Mouse (Mus musculus) megakaryocyte, adult 5-6 weeks (primary cell): ENCODE measurements around the gene Gdi1. TPM values are rescaled to one million over a fixed set of nuclear protein-coding genes. Genes with fewer than 3 reads are reported as not detected.
"Not testable (repeated sequence)": the region's sequence is repeated elsewhere in the genome, so short reads cannot be mapped to it uniquely, and the experiment has no call there.

ENCODE experiments used
- ATAC-seq: 2 replicates; pipeline ENCODE4 v1.8.0; 2016; ENCODE audit warnings: mild to moderate bottlenecking, inconsistent platforms; ENCODE audit not compliant: poor library complexity, severe bottlenecking
- total RNA-seq, 2 experiments: library from RNA; stranded (forward) in 1 of 2; stranded (reverse) in 1 of 2; fragments of 153-499, 151-499 nt in 1 of 2; fragments of 221-1000, 200-1000 nt in 1 of 2; gene quantifications; 2 replicates each; pipeline versions ENCODE4 v1.2.3 to v1.2.4; 2015 to 2017

The Gdi1 gene
- total RNA-seq, 2 experiments from 2014 or later: 44.6 to 133 TPM

DNA sequence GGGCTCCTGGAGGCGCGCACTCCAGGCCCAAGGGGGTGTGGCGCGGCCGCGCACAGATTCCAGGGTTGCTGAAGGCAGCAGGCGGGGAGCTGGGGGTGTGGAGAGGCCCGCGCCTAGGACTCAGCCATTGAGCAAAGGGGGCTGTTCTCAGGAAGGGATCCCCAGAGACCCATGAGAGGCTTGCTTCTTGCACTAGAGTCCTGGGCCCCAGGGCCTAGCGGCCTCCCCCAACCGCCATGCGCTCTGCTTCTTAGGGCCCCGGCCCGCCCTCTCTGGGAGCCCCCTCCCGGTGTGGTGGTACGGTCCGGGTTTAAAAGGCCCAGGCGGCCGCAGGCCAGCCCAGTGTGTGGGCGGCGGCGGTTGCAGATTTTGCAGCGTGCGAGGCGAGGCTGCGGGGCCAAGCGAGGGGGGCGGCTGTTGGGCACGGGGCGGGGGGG is 23.9 kb downstream of the Gdi1 start, which contains the start of gene Plxna3:
Gene Plxna3 (plus strand): TSS at position 342 of the 437 bp plus-strand sequence.
- peak; percentile 87 for ATAC-seq

DNA sequence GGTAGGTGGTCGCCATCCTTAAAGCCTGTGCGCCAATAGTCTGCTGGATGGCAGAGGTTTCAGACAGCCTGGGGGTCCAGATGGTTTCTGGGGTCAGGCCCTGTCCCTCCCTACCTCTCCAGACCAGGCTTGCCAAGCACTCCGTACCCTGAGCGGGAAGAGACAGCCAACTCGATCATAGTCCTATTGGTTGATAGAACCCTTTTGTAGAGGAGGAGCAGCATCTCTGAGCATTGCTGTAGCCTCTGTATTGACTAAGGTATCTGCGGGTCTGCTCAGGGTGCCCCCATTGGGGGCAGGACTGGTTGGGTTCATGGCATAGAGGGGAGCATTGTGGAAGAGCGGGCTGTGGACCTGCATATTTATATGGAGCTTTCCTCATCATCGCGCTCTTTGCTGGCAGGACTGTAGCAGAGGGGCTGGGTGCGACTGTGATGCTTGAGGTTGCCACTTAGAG is 24.4 kb downstream of the Gdi1 start:
- no peak for ATAC-seq

DNA sequence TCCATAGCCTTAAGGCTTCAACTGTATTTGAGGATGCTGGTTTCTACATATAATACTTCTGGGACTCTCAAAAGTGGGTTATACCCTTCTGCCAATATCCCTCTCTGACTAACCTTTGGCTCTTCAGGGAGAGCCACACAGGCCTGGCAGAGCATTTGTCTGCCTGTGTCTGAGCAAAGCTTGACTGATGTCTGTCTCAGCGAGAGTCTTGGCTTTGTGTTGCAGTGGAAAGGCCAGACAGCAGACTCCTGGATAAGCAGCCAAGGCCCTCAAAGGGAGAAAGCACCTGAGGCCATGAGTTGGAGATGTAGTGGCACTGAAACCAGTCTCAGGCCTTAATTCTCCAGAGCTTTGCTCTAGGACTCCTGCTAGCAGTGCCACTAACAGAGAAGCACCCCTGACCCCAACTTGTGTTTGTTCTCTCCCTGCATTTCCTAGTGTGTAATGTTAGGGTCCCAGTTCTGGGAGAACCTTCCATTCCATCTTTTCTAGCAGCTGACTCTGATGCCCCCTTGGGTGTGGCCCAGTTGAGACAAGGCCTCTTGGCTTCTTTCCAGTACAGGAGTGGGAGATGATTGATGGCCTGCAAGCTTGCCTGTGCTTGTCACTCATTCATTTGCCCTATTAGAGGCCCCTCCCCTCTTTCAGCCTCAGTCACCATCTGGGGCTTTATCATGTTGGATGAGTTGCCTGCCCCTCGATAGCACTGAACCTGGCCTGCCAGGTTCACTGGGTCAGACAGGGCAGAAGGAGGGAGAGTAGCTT is 25.6 kb downstream of the Gdi1 start:
- no peak for ATAC-seq

DNA sequence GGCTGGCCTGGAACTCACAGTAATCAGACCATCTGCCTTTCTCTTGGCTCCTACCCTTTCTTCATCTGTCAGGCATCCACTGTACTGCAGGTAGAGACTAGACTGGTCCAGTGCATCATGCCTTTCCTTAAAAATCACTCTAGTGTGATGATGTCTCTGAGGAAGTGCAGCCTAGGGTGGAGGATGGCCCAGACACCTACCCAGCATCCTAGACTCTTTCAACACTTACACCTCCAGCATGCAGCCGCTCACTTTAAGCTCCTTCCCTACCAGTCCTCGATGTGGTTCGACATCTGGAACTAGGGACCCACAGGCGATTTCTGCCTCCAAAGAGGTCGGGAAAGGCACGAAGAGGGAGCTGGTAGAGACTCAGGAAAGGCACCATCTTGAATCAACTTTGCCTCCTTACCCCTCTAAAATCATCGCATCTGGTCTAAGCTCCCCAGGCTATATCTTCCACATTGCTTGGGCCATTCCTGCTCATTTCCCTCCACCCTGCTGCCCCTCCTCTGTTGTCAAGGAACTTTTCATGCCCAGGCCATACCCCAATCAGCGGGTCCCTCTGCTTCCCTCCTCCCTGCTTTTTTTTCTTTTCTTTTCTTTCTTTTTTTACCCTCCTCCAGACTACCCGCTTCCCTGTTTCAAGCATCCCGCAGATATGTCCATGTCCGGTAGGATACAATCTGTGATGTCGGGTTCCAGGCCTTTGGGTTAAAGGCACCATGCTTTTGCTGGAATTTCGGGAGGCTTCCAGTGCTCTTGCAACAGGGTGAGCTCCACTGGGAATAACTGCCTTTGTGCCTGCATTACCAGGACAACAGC is 48.1 kb downstream of the Gdi1 start:
- ATAC-seq: no peak

DNA sequence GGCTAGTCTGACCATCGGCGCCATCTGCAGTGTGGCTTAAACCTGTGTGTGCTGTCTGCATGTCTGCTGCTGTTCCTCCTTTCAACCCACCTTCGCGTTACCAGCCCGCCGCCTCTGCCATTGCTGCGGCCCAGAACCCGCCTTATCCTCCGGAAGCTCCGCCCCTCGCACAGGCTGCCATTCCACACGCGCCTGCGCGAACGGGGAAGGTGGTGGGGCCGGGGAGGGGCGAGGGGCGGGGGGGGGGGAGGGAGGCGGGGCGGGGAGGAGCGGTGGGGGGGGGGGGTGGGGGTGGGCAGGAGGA is 48.6 kb downstream of the Gdi1 start, which contains the start of gene Lage3:
Gene Lage3 (minus strand): TSS at position 152 of the 304 bp plus-strand sequence.
- ATAC-seq: peak; percentile 98

DNA sequence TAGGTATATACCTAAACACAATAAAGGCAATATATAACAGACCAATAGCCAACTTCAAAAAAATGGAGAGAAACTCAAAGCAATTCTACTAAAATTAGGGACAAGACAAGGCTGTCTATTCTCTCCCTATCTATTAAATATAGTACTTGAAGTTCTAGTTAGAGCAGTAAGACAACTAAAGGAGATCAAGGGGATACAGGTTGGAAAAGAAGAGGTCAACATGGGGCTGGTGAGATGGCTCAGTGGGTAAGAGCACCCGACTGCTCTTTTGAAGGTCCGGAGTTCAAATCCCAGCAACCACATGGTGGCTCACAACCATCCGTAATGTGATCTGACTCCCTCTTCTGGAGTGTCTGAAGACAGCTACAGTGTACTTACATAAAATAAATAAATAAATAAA is 52.3 kb downstream of the Gdi1 start:
- not testable (repeated sequence) for ATAC-seq

DNA sequence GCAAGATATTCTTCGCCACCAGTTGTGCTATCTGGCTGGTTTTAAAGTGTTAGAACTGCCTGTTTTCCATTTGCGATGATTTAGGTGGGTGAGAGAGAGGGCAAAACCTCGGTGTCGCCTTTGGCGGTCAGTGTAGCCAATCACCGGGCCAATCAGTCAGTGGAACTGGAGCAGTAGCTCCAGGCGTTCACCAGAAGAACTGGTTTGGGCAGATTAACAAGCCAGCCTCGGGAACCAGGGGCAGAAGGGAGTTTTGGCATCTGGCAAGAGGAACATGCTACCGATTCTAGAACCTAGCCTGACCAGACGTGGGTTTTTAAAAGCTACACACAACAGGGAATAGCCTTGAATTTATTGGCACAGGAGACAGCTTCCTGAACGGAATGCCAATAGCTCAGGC is 54.4 kb downstream of the Gdi1 start:
- no peak for ATAC-seq

Other genes with a start within 250 kb of the Gdi1 start
- gene Opn1mw, start 177.5 kb upstream of the Gdi1 start, total RNA-seq (2015): not detected in 2 replicates
- not detected in 2 replicates for gene Opn1mw, start 177.5 kb upstream of the Gdi1 start, total RNA-seq (2017)
- 15.2 and 16.4 TPM in 2 replicates for gene Mecp2, start 169.6 kb upstream of the Gdi1 start, total RNA-seq (2015)
- gene Mecp2, start 169.6 kb upstream of the Gdi1 start, total RNA-seq (2017): 16.9 and 17.7 TPM in 2 replicates
- not detected in 2 replicates for gene Tex28, start 137.2 kb upstream of the Gdi1 start, total RNA-seq (2015)
- not detected in 2 replicates for gene Tex28, start 137.2 kb upstream of the Gdi1 start, total RNA-seq (2017)
- not detected in 2 replicates for gene Tktl1, start 127.7 kb upstream of the Gdi1 start, total RNA-seq (2015)
- not detected in 2 replicates for gene Tktl1, start 127.7 kb upstream of the Gdi1 start, total RNA-seq (2017)
- 614 and 619 TPM in 2 replicates for gene Flna, start 55.2 kb upstream of the Gdi1 start, total RNA-seq (2015)
- 2,027 and 2,122 TPM in 2 replicates for gene Flna, start 55.2 kb upstream of the Gdi1 start, total RNA-seq (2017)
- gene Emd, start 50.3 kb upstream of the Gdi1 start, total RNA-seq (2015): 89.4 and 95.2 TPM in 2 replicates
- gene Emd, start 50.3 kb upstream of the Gdi1 start, total RNA-seq (2017): 73.3 and 99.8 TPM in 2 replicates
- gene Rpl10, start 34.2 kb upstream of the Gdi1 start, total RNA-seq (2015): 2,650 and 3,055 TPM in 2 replicates
- gene Rpl10, start 34.2 kb upstream of the Gdi1 start, total RNA-seq (2017): 1,311 and 1,465 TPM in 2 replicates
- gene Taz, start 23.1 kb upstream of the Gdi1 start, total RNA-seq (2015): 45.2 and 49.3 TPM in 2 replicates
- gene Taz, start 23.1 kb upstream of the Gdi1 start, total RNA-seq (2017): 28.1 and 33.1 TPM in 2 replicates
- 105 and 116 TPM in 2 replicates for gene Dnase1l1, start 22.7 kb upstream of the Gdi1 start, total RNA-seq (2015)
- 63.8 and 69.1 TPM in 2 replicates for gene Dnase1l1, start 22.7 kb upstream of the Gdi1 start, total RNA-seq (2017)
- gene Atp6ap1, start 7.9 kb upstream of the Gdi1 start, total RNA-seq (2015): 229 and 231 TPM in 2 replicates
- gene Atp6ap1, start 7.9 kb upstream of the Gdi1 start, total RNA-seq (2017): 218 and 254 TPM in 2 replicates
- gene Fam50a, start 8.0 kb downstream of the Gdi1 start, total RNA-seq (2015): 43.2 and 51.5 TPM in 2 replicates
- gene Fam50a, start 8.0 kb downstream of the Gdi1 start, total RNA-seq (2017): 42.8 and 63.1 TPM in 2 replicates
- gene Plxna3, start 24.1 kb downstream of the Gdi1 start, total RNA-seq (2015): 0.09 and 0.50 TPM in 2 replicates
- 0.57 and 0.70 TPM in 2 replicates for gene Plxna3, start 24.1 kb downstream of the Gdi1 start, total RNA-seq (2017)
- gene Lage3, start 48.6 kb downstream of the Gdi1 start, total RNA-seq (2015): 53.3 and 55.1 TPM in 2 replicates
- gene Lage3, start 48.6 kb downstream of the Gdi1 start, total RNA-seq (2017): 16.0 and 20.2 TPM in 2 replicates
- gene Ubl4a, start 68.2 kb downstream of the Gdi1 start, total RNA-seq (2015): 27.0 and 32.0 TPM in 2 replicates
- gene Ubl4a, start 68.2 kb downstream of the Gdi1 start, total RNA-seq (2017): 11.5 and 13.1 TPM in 2 replicates
- gene Slc10a3, start 68.4 kb downstream of the Gdi1 start, total RNA-seq (2015): 18.4 and 24.3 TPM in 2 replicates
- gene Slc10a3, start 68.4 kb downstream of the Gdi1 start, total RNA-seq (2017): 12.3 and 12.9 TPM in 2 replicates
- 13.5 and 14.6 TPM in 2 replicates for gene Fam3a, start 88.3 kb downstream of the Gdi1 start, total RNA-seq (2015)
- gene Fam3a, start 88.3 kb downstream of the Gdi1 start, total RNA-seq (2017): 15.5 and 15.8 TPM in 2 replicates
- gene Ikbkg, start 88.3 kb downstream of the Gdi1 start, total RNA-seq (2015): 8.8 and 11.7 TPM in 2 replicates
- gene Ikbkg, start 88.3 kb downstream of the Gdi1 start, total RNA-seq (2017): 31.9 and 50.0 TPM in 2 replicates
- 384 and 417 TPM in 2 replicates for gene G6pdx, start 124.2 kb downstream of the Gdi1 start, total RNA-seq (2015)
- 261 and 303 TPM in 2 replicates for gene G6pdx, start 124.2 kb downstream of the Gdi1 start, total RNA-seq (2017)
- gene Gm6880, start 176.4 kb downstream of the Gdi1 start, total RNA-seq (2015): not detected in 2 replicates
- not detected in 2 replicates for gene Gm6880, start 176.4 kb downstream of the Gdi1 start, total RNA-seq (2017)